Mouse (Mus musculus): ENCODE measurements around the gene Rasgef1b.

- TF ChIP-seq CTCF (IDR thresholded peaks at IDR 0.05) (no peak), EP300 (IDR thresholded peaks at IDR 0.05) (no peak)
Measured at GRCm38 (mm10) chr5:99717917-99718316, 10.9 kb downstream of the Rasgef1b start.

All from lung, postnatal 0 days (tissue).